9 mouse cellular contexts compared by ENCODE assay signal in the genomic region with DNA sequence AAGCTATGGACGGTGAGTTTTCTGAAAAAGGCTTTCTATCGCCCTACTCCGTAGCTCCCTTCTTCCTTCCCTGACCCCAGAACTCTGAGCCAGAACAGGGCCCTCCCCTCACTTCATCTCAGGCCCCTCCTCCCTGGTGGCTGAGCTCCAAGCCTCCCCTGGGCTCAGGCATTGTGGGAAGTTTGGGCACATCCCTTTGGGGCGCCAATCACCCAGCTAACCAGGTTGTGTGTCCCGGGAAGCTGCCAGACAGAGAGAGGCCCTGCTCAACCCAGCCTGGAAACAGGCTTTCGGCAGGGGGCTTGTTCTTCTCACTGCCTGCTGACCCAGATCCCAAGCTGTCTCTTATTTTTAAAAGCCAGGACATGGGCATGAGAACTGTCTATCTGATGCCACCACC. TPM values are rescaled to one million over a fixed set of nuclear protein-coding genes. Genes with fewer than 3 reads are reported as not detected.
DNase-seq lines count a peak whose midpoint lies in the region; ATAC-seq lines count a peak whose summit lies in the region.
"Had no signal": no experiment of that assay in that cellular context is flagged by ENCODE, and none has a peak within 500 bp of the region (broad histone marks: within the 10 kb centered on the region; RNA-seq: fewer than 3 reads in every experiment).

No protein-coding gene starts in this region.

- peaks cover 22% of the 10 kb centered on the region for H3K27me3 ChIP-seq in hindbrain, embryonic 12.5 days
- H3K27me3 ChIP-seq in limb, embryonic 11.5 days (ENCODE audit: control insufficient read depth, insufficient read depth, low read length): no peaks in the 10 kb centered on the region

- ATAC-seq in hindbrain, embryonic 12.5 days (ENCODE audit: low FRiP score): peak; percentile 23
- ATAC-seq in limb, embryonic 11.5 days (ENCODE audit: insufficient number of reproducible peaks, low FRiP score, low TSS enrichment, low read depth): no peak

- 0 out of 2 replicates have a peak overlapping the region, but pooled peaks have one; percentile 30 for H3K27ac ChIP-seq in hindbrain, embryonic 12.5 days
- peak overlapping the region; percentile 51; the same call in 1 of the 2 replicates for H3K27ac ChIP-seq in limb, embryonic 11.5 days (replicated peaks; ENCODE audit: low read depth, low read length)

- H3K36me3 ChIP-seq in hindbrain, embryonic 12.5 days: no peaks in the 10 kb centered on the region
- H3K36me3 ChIP-seq in limb, embryonic 11.5 days (ENCODE audit: control insufficient read depth, insufficient read depth, low read length): no peaks in the 10 kb centered on the region

- peak; percentile 40 for DNase-seq in layer of hippocampus, adult 11-12 months (ENCODE audit: low spot score)
- no peak for DNase-seq in layer of hippocampus, adult 9-10 months (ENCODE audit: low spot score)
- DNase-seq in cerebellum, postnatal 25 days: peak; percentile 72 to 75
- peak; percentile 35 for DNase-seq in limb, embryonic 11.5 days (ENCODE audit: low spot score)
- DNase-seq in right cerebral cortex, postnatal 14 days: peak; percentile 44
- no peak for DNase-seq in adrenal gland, postnatal 4 days (ENCODE audit: low spot score in 2 of 2)
- no peak for DNase-seq in ovary, postnatal 10 days (ENCODE audit: low spot score)

- H3K9ac ChIP-seq in hindbrain, embryonic 12.5 days: peak overlapping the region; percentile 87; the same call in 1 of the 2 replicates
- peak overlapping the region; percentile 56 for H3K9ac ChIP-seq in limb, embryonic 11.5 days (ENCODE audit: low read length)

- 7% methylated on average over 6 of the region's 6 CpGs for WGBS in hindbrain, embryonic 12.5 days
- WGBS in limb, embryonic 11.5 days: 10% methylated on average over 6 of the region's 6 CpGs

- no peaks in the 10 kb centered on the region for H3K9me3 ChIP-seq in hindbrain, embryonic 12.5 days (replicated peaks)
- no peaks in the 10 kb centered on the region for H3K9me3 ChIP-seq in limb, embryonic 11.5 days (ENCODE audit: control insufficient read depth, low read length)

- H3K4me2 ChIP-seq in hindbrain, embryonic 12.5 days (replicated peaks): peak overlapping the region; percentile 90
- peak overlapping the region; percentile 64 for H3K4me2 ChIP-seq in limb, embryonic 11.5 days (ENCODE audit: low read depth, severe bottlenecking)

- peaks cover 17% of the 10 kb centered on the region for H3K4me1 ChIP-seq in hindbrain, embryonic 12.5 days
- peaks cover 3% of the 10 kb centered on the region; the same call in 1 of the 2 replicates for H3K4me1 ChIP-seq in limb, embryonic 11.5 days (ENCODE audit: control insufficient read depth, insufficient read depth, low read length)

- H3K4me3 ChIP-seq in hindbrain, embryonic 12.5 days: peak overlapping the region; percentile 74
- peak overlapping the region; percentile 42 for H3K4me3 ChIP-seq in limb, embryonic 11.5 days (ENCODE audit: low read depth, low read length)

RNA-seq across cellular contexts. Expression of a gene that starts 1.5 kb away (rescaled TPM):
- 35.6 and 36.0 TPM in 2 replicates for polyA plus RNA-seq in hindbrain, embryonic 12.5 days (2016; fragmentation: Nextera tagmentation; extraction: Ambion mirVana)
- 37.1 and 37.3 TPM in 2 replicates for polyA plus RNA-seq in limb, embryonic 11.5 days (2014; fragmentation: Nextera tagmentation; extraction: Ambion mirVana)
- 10 to 100 TPM; 10.0 to 12.6 TPM for total RNA-seq in adrenal gland, postnatal 4 days (2021)
- total RNA-seq: neutrophil, adult 5-6 weeks had no signal

RNA-seq across cellular contexts. Expression of a gene that starts 9.3 kb away (rescaled TPM):
- 0.25 and 0.38 TPM in 2 replicates for polyA plus RNA-seq in hindbrain, embryonic 12.5 days (2016; fragmentation: Nextera tagmentation; extraction: Ambion mirVana)
- 0.24 TPM in 2 replicates for polyA plus RNA-seq in limb, embryonic 11.5 days (2014; fragmentation: Nextera tagmentation; extraction: Ambion mirVana)
- not detected for total RNA-seq in adrenal gland, postnatal 4 days (2021)
- total RNA-seq: neutrophil, adult 5-6 weeks had no signal

RNA-seq across cellular contexts. Expression of a gene that starts 35.5 kb away (rescaled TPM):
- 11.8 and 14.5 TPM in 2 replicates for polyA plus RNA-seq in hindbrain, embryonic 12.5 days (2016; fragmentation: Nextera tagmentation; extraction: Ambion mirVana)
- polyA plus RNA-seq in limb, embryonic 11.5 days (2014; fragmentation: Nextera tagmentation; extraction: Ambion mirVana): 2.5 and 3.1 TPM in 2 replicates
- total RNA-seq in adrenal gland, postnatal 4 days (2021): 10 to 100 TPM; 16.5 to 28.3 TPM
- total RNA-seq: neutrophil, adult 5-6 weeks had no signal

RNA-seq across cellular contexts. Expression of a gene that starts 49.7 kb away (rescaled TPM):
- 261 and 265 TPM in 2 replicates for polyA plus RNA-seq in hindbrain, embryonic 12.5 days (2016; fragmentation: Nextera tagmentation; extraction: Ambion mirVana)
- polyA plus RNA-seq in limb, embryonic 11.5 days (2014; fragmentation: Nextera tagmentation; extraction: Ambion mirVana): 308 and 313 TPM in 2 replicates
- total RNA-seq in adrenal gland, postnatal 4 days (2021): 100 to 1,000 TPM; 194 to 202 TPM

Comparison
In these comparisons a context has a peak if more than half of its experiments do, and no peak if none do; other contexts are left out.
1. DNase-seq: peak in layer of hippocampus, adult 11-12 months (single experiment), cerebellum, postnatal 25 days (2 of 2), limb, embryonic 11.5 days (single experiment) and right cerebral cortex, postnatal 14 days (single experiment); none in layer of hippocampus, adult 9-10 months (single experiment), adrenal gland, postnatal 4 days (0 of 2) and ovary, postnatal 10 days (single experiment).